Mouse (Mus musculus) limb, embryonic 14.5 days (tissue): ENCODE measurements around the gene Iqsec1. TPM values are rescaled to one million over a fixed set of nuclear protein-coding genes. Genes with fewer than 3 reads are reported as not detected.

Experiments used
- ATAC-seq: fragments of 200-750 bp; cut with Nextera tagmentation; 2 replicates; pipeline ENCODE4 v1.8.0; 2017; ENCODE audit warnings: low read depth, moderate number of reproducible peaks, moderate TSS enrichment; ENCODE audit not compliant: low FRiP score
- DNase-seq: peaks from one replicate; pipeline ENCODE4 v3.0.0-alpha.2; 2015; ENCODE audit warnings: low spot score
- H3K27ac ChIP-seq: fragments of 300-500 bp; sonication (generic); replicated peaks from 2 replicates; pipeline ENCODE4 v1.5.1; 2014; ENCODE audit warnings: low read depth, mild to moderate bottlenecking, low read length, moderate library complexity, mixed read lengths
- H3K27me3 ChIP-seq: fragments of 300-500 bp; sonication (generic); 2 replicates; pipeline ENCODE4 v1.6.1; 2014; ENCODE audit warnings: low read length, mixed read lengths; ENCODE audit not compliant: control insufficient read depth, insufficient read depth
- H3K36me3 ChIP-seq: fragments of 300-500 bp; sonication (generic); 2 replicates; pipeline ENCODE4 v1.6.1; 2014; ENCODE audit warnings: mild to moderate bottlenecking, low read length, moderate library complexity, mixed read lengths; ENCODE audit not compliant: control insufficient read depth, insufficient read depth
- H3K4me1 ChIP-seq: fragments of 300-500 bp; sonication (generic); 2 replicates; pipeline ENCODE4 v1.6.1; 2014; ENCODE audit warnings: antibody characterized with exemption, low read length, mixed read lengths; ENCODE audit not compliant: control insufficient read depth, insufficient read depth
- H3K4me2 ChIP-seq: fragments of 300-500 bp; sonication (generic); replicated peaks from 2 replicates; pipeline ENCODE4 v1.6.1; 2014; ENCODE audit warnings: low read depth, mild to moderate bottlenecking, low read length, moderate library complexity; ENCODE audit not compliant: severe bottlenecking
- H3K4me3 ChIP-seq: fragments of 300-500 bp; sonication (generic); replicated peaks from 2 replicates; pipeline ENCODE4 v1.5.1; 2014; ENCODE audit warnings: low read length
- H3K9ac ChIP-seq: fragments of 300-500 bp; sonication (generic); 2 replicates; pipeline ENCODE4 v1.6.1; 2014; ENCODE audit warnings: mild to moderate bottlenecking, low read depth, low read length, moderate library complexity; ENCODE audit not compliant: severe bottlenecking
- H3K9me3 ChIP-seq: fragments of 300-500 bp; sonication (generic); 2 replicates; pipeline ENCODE4 v1.6.1; 2016; ENCODE audit warnings: low read length; ENCODE audit not compliant: control insufficient read depth
- POLR2A ChIP-seq: fragments of 200-500 bp; IDR thresholded peaks from 2 replicates; pipeline ENCODE4 v1.8.0; 2012; ENCODE audit warnings: inconsistent platforms, mild to moderate bottlenecking, moderate library complexity, borderline replicate concordance; ENCODE audit not compliant: insufficient read depth, insufficient read length; ENCODE audit errors: extremely low read depth
- WGBS: fragments of 180-500 bp; shearing (Covaris S2); extraction: QIAGEN DNeasy Blood & Tissue Kit; methylation state at CpG from one replicate; pipeline ENCODE4 v1.1.7; 2014; 5-methylcytosine and 5-hydroxymethylcytosine counted together
- polyA plus RNA-seq, 2 experiments: library from polyadenylated mRNA; depleted of rRNA in 1 of 2; stranded (reverse) in 1 of 2; unstranded in 1 of 2; fragments of >200 nt; fragmentation: Nextera tagmentation in 1 of 2; extraction: Ambion mirVana in 1 of 2; gene quantifications; 2 replicates each; pipeline versions ENCODE4 v1.2.1 to v1.2.3; 2012 to 2014

The Iqsec1 gene
- polyA plus RNA-seq, 2 experiments, result 17.3 to 58.2 TPM

DNA sequence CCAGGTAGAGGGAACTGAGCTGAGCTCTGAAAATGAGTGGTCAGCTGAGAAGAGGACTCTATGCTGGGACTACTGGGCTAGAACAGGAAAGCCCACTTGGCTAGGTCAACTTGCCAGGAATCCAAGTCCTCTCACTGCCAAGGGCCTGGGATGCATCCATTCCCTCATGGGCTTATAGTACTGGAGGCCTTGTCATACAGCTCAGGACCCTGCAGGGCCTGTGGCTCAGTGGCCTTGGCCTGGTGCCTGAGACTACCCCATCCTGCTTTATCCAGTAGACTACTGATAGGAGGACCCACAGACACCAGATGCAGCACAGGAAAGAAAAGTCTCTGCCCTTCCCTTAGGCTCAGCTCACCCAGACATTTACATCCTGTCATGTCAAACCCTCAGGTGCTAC is 190.3 kb downstream of the Iqsec1 start:
- Histone ChIP-seq H3K9me3 (no peaks in the 10 kb centered on the region), H3K36me3 (no peaks in the 10 kb centered on the region), H3K4me2 (no peak overlapping the region), H3K27ac (no peak overlapping the region), H3K4me3 (no peak overlapping the region), H3K9ac (no peak overlapping the region), H3K4me1 (no peaks in the 10 kb centered on the region; the same call in 1 of the 2 replicates), H3K27me3 (no peaks in the 10 kb centered on the region)
- ATAC-seq (no peak), DNase-seq (no peak)
- TF ChIP-seq POLR2A, result no peak

GRCm38 (mm10) chr6:90796902-90797596 is 191.4 kb downstream of the Iqsec1 start:
- 95% methylated on average over 2 of the region's 2 CpGs for WGBS
- TF ChIP-seq POLR2A, result no peak
- no peak for ATAC-seq

DNA sequence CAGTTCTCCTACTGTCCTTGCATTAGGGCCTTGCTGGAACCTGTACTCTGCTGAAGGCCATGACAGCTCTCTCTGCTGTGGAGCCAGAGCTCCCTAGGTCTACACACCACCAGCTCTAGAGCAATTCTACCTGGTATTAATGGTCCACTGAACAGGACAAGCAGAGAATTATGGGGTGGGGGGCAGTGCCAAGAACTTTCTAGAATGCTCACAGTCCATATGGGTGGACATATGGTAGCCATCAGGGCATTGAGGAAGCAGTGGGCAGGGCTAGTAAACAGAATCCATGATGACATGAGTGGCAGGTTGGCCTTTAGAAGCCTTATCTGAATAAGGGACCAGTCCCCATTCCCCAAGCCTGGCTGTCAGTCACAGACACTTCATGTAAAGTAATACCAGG is 197.6 kb downstream of the Iqsec1 start:
- Histone ChIP-seq H3K36me3 (no peaks in the 10 kb centered on the region), H3K9me3 (no peaks in the 10 kb centered on the region), H3K4me2 (no peak overlapping the region), H3K4me1 (peaks cover 4% of the 10 kb centered on the region; the same call in 1 of the 2 replicates), H3K9ac (no peak overlapping the region), H3K27me3 (no peaks in the 10 kb centered on the region), H3K4me3 (no peak overlapping the region), H3K27ac (no peak overlapping the region)
- DNase-seq, result no peak
- no peak for TF ChIP-seq POLR2A
- no peak for ATAC-seq

More at GRCm38 (mm10) chr6:90796902-90797596, 191.4 kb downstream of the Iqsec1 start:
- Histone ChIP-seq H3K4me3 (no peak overlapping the region), H3K4me1 (no peaks in the 10 kb centered on the region; the same call in 1 of the 2 replicates), H3K36me3 (no peaks in the 10 kb centered on the region), H3K27ac (no peak overlapping the region), H3K9ac (no peak overlapping the region), H3K4me2 (no peak overlapping the region), H3K9me3 (no peaks in the 10 kb centered on the region), H3K27me3 (no peaks in the 10 kb centered on the region)
- DNase-seq, result no peak

DNA sequence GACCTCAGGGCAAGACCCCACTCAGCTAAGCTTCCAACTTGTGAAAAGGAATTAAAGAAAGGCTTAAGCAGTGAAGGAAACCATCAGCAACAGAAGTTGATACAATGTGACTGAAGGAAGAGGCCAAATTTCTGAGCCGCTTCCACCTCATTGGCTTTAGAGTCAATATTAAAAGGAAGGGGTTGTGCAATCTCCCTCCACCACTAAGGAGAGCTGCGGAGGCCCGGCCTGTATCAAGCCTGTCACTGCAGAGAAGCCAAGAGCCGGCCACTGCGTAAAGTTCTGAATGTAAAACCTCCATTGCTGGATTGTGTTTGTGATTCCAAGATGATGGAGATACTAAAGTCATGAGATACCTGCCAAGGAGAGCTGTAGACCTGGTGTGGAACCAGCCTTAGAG is 199.0 kb downstream of the Iqsec1 start:
- H3K4me3 ChIP-seq, result no peak overlapping the region
- DNase-seq (no peak), ATAC-seq (no peak)
- H3K9ac ChIP-seq, result no peak overlapping the region
- H3K36me3 ChIP-seq, result no peaks in the 10 kb centered on the region
- H3K27me3 ChIP-seq, result no peaks in the 10 kb centered on the region
- H3K27ac ChIP-seq, result no peak overlapping the region
- no peaks in the 10 kb centered on the region for H3K9me3 ChIP-seq
- 89% methylated on average over 5 of the region's 5 CpGs for WGBS
- no peak for TF ChIP-seq POLR2A
- no peak overlapping the region for H3K4me2 ChIP-seq
- H3K4me1 ChIP-seq, result peaks cover 4% of the 10 kb centered on the region; the same call in 1 of the 2 replicates

GRCm38 (mm10) chr6:90787587-90787986 is 200.9 kb downstream of the Iqsec1 start:
- no peak for DNase-seq
- Histone ChIP-seq H3K9ac (no peak overlapping the region), H3K27me3 (no peaks in the 10 kb centered on the region), H3K4me3 (no peak overlapping the region), H3K9me3 (no peaks in the 10 kb centered on the region), H3K36me3 (no peaks in the 10 kb centered on the region), H3K4me2 (no peak overlapping the region), H3K27ac (no peak overlapping the region), H3K4me1 (peaks cover 5% of the 10 kb centered on the region)
- no peak for TF ChIP-seq POLR2A
- ATAC-seq, result no peak
- 92% methylated on average over 3 of the region's 3 CpGs for WGBS

DNA sequence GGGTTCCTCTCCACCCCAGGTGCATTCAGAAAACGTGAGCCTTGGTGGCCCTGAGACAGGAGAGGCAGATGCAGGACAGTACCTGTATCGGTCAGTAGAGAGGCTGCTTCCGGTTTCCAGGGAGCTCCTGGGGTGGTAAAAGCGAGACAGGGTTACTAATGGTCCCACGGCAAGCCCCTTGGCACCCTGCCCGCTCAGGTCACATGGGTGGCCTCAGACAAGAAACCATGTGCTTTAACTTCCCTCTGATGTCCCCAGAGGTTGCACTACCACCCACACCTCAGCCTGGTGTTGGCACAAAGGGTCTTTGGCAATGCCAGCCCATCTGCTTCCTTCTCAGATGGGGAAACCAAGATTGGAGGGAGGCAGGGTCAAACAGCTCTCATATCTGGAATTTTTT is 201.4 kb downstream of the Iqsec1 start:
- Histone ChIP-seq H3K4me2 (no peak overlapping the region), H3K27ac (no peak overlapping the region), H3K4me3 (no peak overlapping the region), H3K27me3 (no peaks in the 10 kb centered on the region), H3K9ac (no peak overlapping the region), H3K9me3 (no peaks in the 10 kb centered on the region), H3K4me1 (peaks cover 11% of the 10 kb centered on the region), H3K36me3 (no peaks in the 10 kb centered on the region)
- ATAC-seq (no peak), DNase-seq (no peak)
- TF ChIP-seq POLR2A, result no peak
- WGBS, result 59% methylated on average over 6 of the region's 6 CpGs
